Mouse (Mus musculus) thymus, postnatal 25 days (tissue): Measurements from ENCODE around the gene Foxp1.

Source experiments
- DNase-seq: peaks from one replicate; pipeline ENCODE4 v3.0.0; 2022

Gene Foxp1

DNA sequence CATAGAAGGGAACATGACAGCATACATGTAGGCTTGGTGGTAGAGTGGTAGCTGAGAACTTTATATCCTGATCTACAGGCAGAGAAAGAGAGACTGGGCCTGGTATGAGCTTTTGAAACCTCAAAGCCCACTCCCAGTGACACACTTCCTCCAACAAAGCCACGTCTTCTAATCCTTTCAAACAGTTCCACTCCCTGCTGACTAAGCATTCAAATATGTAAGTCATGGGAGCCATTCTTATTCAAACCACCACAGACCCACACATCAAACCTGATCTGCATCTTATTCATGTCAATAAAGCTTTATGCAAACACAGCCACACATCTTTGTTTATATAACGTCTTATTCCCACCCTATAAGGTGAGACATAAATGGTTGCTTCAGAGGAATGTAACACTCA is 646.1 kb downstream of the Foxp1 start:
- DNase-seq = no peak
